Mouse (Mus musculus) liver, postnatal 0 days (tissue): ENCODE measurements at regions not wholly inside any gene's neighbourhood (a gene's known extent, or its start where the extent isn't known, plus 50 kb on each side); places are given as distances from the start of the nearest gene placed in this dataset.

Experiments
- CTCF ChIP-seq: sonication (generic); IDR thresholded peaks from 2 replicates; pipeline ENCODE4 v1.5.1; 2016; ENCODE audit warnings: antibody characterized with exemption, low read depth
- EP300 ChIP-seq: IDR thresholded peaks from 2 replicates; pipeline ENCODE4 v1.6.1; 2016; ENCODE audit warnings: antibody characterized with exemption, low read depth, mild to moderate bottlenecking

DNA sequence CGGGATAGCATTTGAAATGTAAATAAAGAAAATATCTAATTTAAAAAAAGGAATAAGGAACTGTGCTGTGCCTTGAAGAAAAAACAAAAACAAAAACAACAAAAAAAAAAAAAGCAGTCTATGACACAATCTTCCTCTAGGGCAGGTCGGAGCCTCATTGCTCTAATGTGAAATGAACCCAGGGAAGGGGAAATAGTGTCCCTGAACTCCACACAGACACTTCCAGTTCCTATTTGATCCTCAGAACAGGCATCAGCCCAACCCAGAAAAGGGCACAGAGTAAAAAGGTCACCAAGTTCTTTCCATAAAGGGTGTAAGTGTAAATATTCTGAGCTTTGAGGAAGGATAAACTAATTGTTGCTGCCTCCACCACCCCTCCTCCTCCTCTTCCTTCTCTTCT, 250.2 kb upstream of the Fggy start:
- TF ChIP-seq EP300 (no peak), CTCF (no peak)
